Comparison of ENCODE assay signal across 7 mouse cellular contexts in the genomic region with DNA sequence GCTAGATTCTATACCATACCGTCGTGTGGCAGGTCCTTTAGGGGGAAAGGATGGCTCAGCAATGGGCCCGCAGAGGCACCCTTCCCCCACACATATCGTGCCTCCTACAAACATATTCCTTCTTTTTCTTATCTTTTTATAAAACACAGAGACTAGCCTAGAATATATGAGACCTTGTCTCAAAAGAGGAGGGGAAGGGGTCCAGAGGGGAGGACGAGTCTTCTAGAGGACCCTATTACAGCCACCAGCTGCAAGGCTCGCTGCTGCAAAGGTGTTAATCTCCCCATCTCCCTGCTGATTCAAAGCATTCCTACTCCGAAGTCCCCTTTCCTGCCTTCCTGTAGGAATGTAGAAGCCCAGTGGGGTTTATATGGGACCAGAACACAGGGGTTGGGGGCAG. TPM values are rescaled to one million over a fixed set of nuclear protein-coding genes. Genes with fewer than 3 reads are reported as not detected.
DNase-seq lines count a peak whose midpoint lies in the region; ATAC-seq and TF ChIP-seq lines count a peak whose summit lies in the region.

No protein-coding gene starts in this region.

- no peak overlapping the region for H3K4me3 ChIP-seq in liver, embryonic 11.5 days (ENCODE audit: low read depth, low read length)
- no peak overlapping the region for H3K4me3 ChIP-seq in liver, postnatal 0 days (ENCODE audit: low read depth, low read length)
- H3K4me3 ChIP-seq in embryonic facial prominence, embryonic 10.5 days, result peak overlapping the region; percentile 21
- no peak overlapping the region for H3K4me3 ChIP-seq in intestine, embryonic 16.5 days (ENCODE audit: low read length)
- H3K4me3 ChIP-seq in neural tube, embryonic 12.5 days, result no peak overlapping the region
- H3K4me3 ChIP-seq in left cerebral cortex, adult 2 months, result no peak overlapping the region

- no peak for DNase-seq in liver, embryonic 11.5 days (ENCODE audit: low spot score)
- DNase-seq in liver, postnatal 0 days, result no peak
- DNase-seq in embryonic facial prominence, embryonic 10.5 days (ENCODE audit: low spot score), result peak; percentile 21
- DNase-seq in left cerebral cortex, adult 2 months (ENCODE audit: extremely low spot score in 1 of 2, low spot score in 2 of 2), result no peak

- H3K36me3 ChIP-seq in liver, embryonic 11.5 days (ENCODE audit: control insufficient read depth, insufficient read depth, low read length), result no peaks in the 10 kb centered on the region
- no peaks in the 10 kb centered on the region for H3K36me3 ChIP-seq in liver, postnatal 0 days (replicated peaks; ENCODE audit: insufficient read depth, low read length)
- H3K36me3 ChIP-seq in embryonic facial prominence, embryonic 10.5 days (replicated peaks), result no peaks in the 10 kb centered on the region
- H3K36me3 ChIP-seq in intestine, embryonic 16.5 days (ENCODE audit: control insufficient read depth, insufficient read depth, low read length), result no peaks in the 10 kb centered on the region
- H3K36me3 ChIP-seq in neural tube, embryonic 12.5 days, result no peaks in the 10 kb centered on the region

- H3K4me1 ChIP-seq in liver, embryonic 11.5 days (replicated peaks; ENCODE audit: control insufficient read depth, insufficient read depth, low read length), result peaks cover 25% of the 10 kb centered on the region
- H3K4me1 ChIP-seq in liver, postnatal 0 days (ENCODE audit: insufficient read depth), result peaks cover 3% of the 10 kb centered on the region; the same call in 1 of the 2 replicates
- peaks cover 35% of the 10 kb centered on the region for H3K4me1 ChIP-seq in embryonic facial prominence, embryonic 10.5 days
- peaks cover 9% of the 10 kb centered on the region; the same call in 1 of the 2 replicates for H3K4me1 ChIP-seq in intestine, embryonic 16.5 days (ENCODE audit: control insufficient read depth, insufficient read depth, low read length)
- peaks cover 20% of the 10 kb centered on the region for H3K4me1 ChIP-seq in neural tube, embryonic 12.5 days

- no peak for TF ChIP-seq CTCF in liver, postnatal 0 days (IDR thresholded peaks at IDR 0.05; ENCODE audit: low read depth)
- no peak for TF ChIP-seq CTCF in left cerebral cortex, adult 2 months (IDR thresholded peaks at IDR 0.05)

- H3K9ac ChIP-seq in liver, embryonic 11.5 days (ENCODE audit: low read depth, low read length), result peak overlapping the region; percentile 17; the same call in 1 of the 2 replicates
- no peak overlapping the region for H3K9ac ChIP-seq in liver, postnatal 0 days (replicated peaks)
- H3K9ac ChIP-seq in intestine, embryonic 16.5 days (ENCODE audit: low read depth, low read length), result peak overlapping the region; percentile 6; the same call in 1 of the 2 replicates
- no peak overlapping the region for H3K9ac ChIP-seq in neural tube, embryonic 12.5 days

- peak overlapping the region; percentile 77 for H3K27ac ChIP-seq in liver, embryonic 11.5 days (ENCODE audit: low read depth, low read length)
- no peak overlapping the region for H3K27ac ChIP-seq in liver, postnatal 0 days (ENCODE audit: low read depth)
- H3K27ac ChIP-seq in embryonic facial prominence, embryonic 10.5 days (replicated peaks), result peak overlapping the region; percentile 85
- H3K27ac ChIP-seq in intestine, embryonic 16.5 days (ENCODE audit: low read length), result no peak overlapping the region
- H3K27ac ChIP-seq in neural tube, embryonic 12.5 days, result no peak overlapping the region
- no peak overlapping the region for H3K27ac ChIP-seq in left cerebral cortex, adult 2 months

- no peaks in the 10 kb centered on the region; the same call in 1 of the 2 replicates for H3K9me3 ChIP-seq in liver, embryonic 11.5 days (ENCODE audit: control insufficient read depth, low read length)
- no peaks in the 10 kb centered on the region for H3K9me3 ChIP-seq in liver, postnatal 0 days (ENCODE audit: low read length)
- H3K9me3 ChIP-seq in embryonic facial prominence, embryonic 10.5 days, result no peaks in the 10 kb centered on the region
- H3K9me3 ChIP-seq in intestine, embryonic 16.5 days (ENCODE audit: control insufficient read depth, low read length), result no peaks in the 10 kb centered on the region
- no peaks in the 10 kb centered on the region for H3K9me3 ChIP-seq in neural tube, embryonic 12.5 days

- intact Hi-C loops in left cerebral cortex, adult 2 months (cut with DNase I), result loop anchor here (5.0 to 10.0 kb wide), 3 partner anchors 44 to 269 kb away; no protein-coding TSS in a partner anchor

- H3K27me3 ChIP-seq in liver, embryonic 11.5 days (replicated peaks; ENCODE audit: control insufficient read depth, insufficient read depth, low read length), result no peaks in the 10 kb centered on the region
- no peaks in the 10 kb centered on the region for H3K27me3 ChIP-seq in liver, postnatal 0 days (ENCODE audit: insufficient read depth, low read length)
- no peaks in the 10 kb centered on the region; the same call in 1 of the 2 replicates for H3K27me3 ChIP-seq in embryonic facial prominence, embryonic 10.5 days (replicated peaks; ENCODE audit: low read depth, poor library complexity, severe bottlenecking)
- H3K27me3 ChIP-seq in intestine, embryonic 16.5 days (replicated peaks; ENCODE audit: control insufficient read depth, insufficient read depth, low read length), result no peaks in the 10 kb centered on the region
- no peaks in the 10 kb centered on the region for H3K27me3 ChIP-seq in neural tube, embryonic 12.5 days (replicated peaks)

- 20% methylated on average over 7 of the region's 7 CpGs for WGBS in liver, embryonic 11.5 days
- WGBS in liver, postnatal 0 days (ENCODE audit: insufficient replicate concordance), result 34% methylated on average over 7 of the region's 7 CpGs
- 8% methylated on average over 7 of the region's 7 CpGs for WGBS in embryonic facial prominence, embryonic 10.5 days
- WGBS in intestine, embryonic 16.5 days, result 14% methylated on average over 7 of the region's 7 CpGs
- 10% methylated on average over 7 of the region's 7 CpGs for WGBS in neural tube, embryonic 12.5 days

- no peak for TF ChIP-seq EP300 in liver, postnatal 0 days (IDR thresholded peaks at IDR 0.05; ENCODE audit: low read depth)

- H3K4me2 ChIP-seq in liver, embryonic 11.5 days, result peak overlapping the region; percentile 11
- no peak overlapping the region for H3K4me2 ChIP-seq in liver, postnatal 0 days (ENCODE audit: low read depth, low read length)
- H3K4me2 ChIP-seq in intestine, embryonic 16.5 days (ENCODE audit: low read depth, low read length), result no peak overlapping the region
- H3K4me2 ChIP-seq in neural tube, embryonic 12.5 days (replicated peaks), result peak overlapping the region; percentile 34

- no peak for ATAC-seq in liver, embryonic 11.5 days (replicated peaks; ENCODE audit: low FRiP score)
- no peak for ATAC-seq in liver, postnatal 0 days
- no peak for ATAC-seq in intestine, embryonic 16.5 days
- ATAC-seq in neural tube, embryonic 12.5 days (ENCODE audit: low FRiP score, low read depth), result no peak
- ATAC-seq in erythroblast, adult 5-6 weeks (replicated peaks; ENCODE audit: low FRiP score, poor library complexity, severe bottlenecking), result no peak

RNA-seq across cellular contexts. Expression of a gene that starts 12.1 kb away (rescaled TPM):
- polyA plus RNA-seq in liver, embryonic 11.5 days (2014; fragmentation: Nextera tagmentation; extraction: Ambion mirVana), result 32.2 and 34.3 TPM in 2 replicates
- 9.9 and 10.6 TPM in 2 replicates for polyA plus RNA-seq in liver, postnatal 0 days (2015; fragmentation: Nextera tagmentation; extraction: Ambion mirVana)
- polyA plus RNA-seq in embryonic facial prominence, embryonic 10.5 days (2016; fragmentation: Nextera tagmentation; extraction: Ambion mirVana), result 11.2 and 12.1 TPM in 2 replicates
- 34.9 and 40.2 TPM in 2 replicates for polyA plus RNA-seq in intestine, embryonic 16.5 days (2015; fragmentation: Nextera tagmentation; extraction: Ambion mirVana)
- 7.8 and 9.7 TPM in 2 replicates for polyA plus RNA-seq in neural tube, embryonic 12.5 days (2016; fragmentation: Nextera tagmentation; extraction: Ambion mirVana)
- 6.3 and 11.5 TPM in 2 replicates for total RNA-seq in erythroblast, adult 5-6 weeks (2015; ENCODE audit: low replicate concordance)
- total RNA-seq in erythroblast, adult 5-6 weeks (2017; ENCODE audit: low replicate concordance), result 3.9 and 11.3 TPM in 2 replicates
- total RNA-seq in left cerebral cortex, adult 2 months (2021), result 10 to 100 TPM; 10.0 to 11.9 TPM

RNA-seq across cellular contexts. Expression of a gene that starts 14.7 kb away (rescaled TPM):
- polyA plus RNA-seq in liver, embryonic 11.5 days (2014; fragmentation: Nextera tagmentation; extraction: Ambion mirVana), result 30.4 and 33.6 TPM in 2 replicates
- polyA plus RNA-seq in liver, postnatal 0 days (2015; fragmentation: Nextera tagmentation; extraction: Ambion mirVana), result 3.7 and 3.8 TPM in 2 replicates
- polyA plus RNA-seq in embryonic facial prominence, embryonic 10.5 days (2016; fragmentation: Nextera tagmentation; extraction: Ambion mirVana), result 30.2 and 30.3 TPM in 2 replicates
- 12.2 and 12.5 TPM in 2 replicates for polyA plus RNA-seq in intestine, embryonic 16.5 days (2015; fragmentation: Nextera tagmentation; extraction: Ambion mirVana)
- 49.9 and 52.8 TPM in 2 replicates for polyA plus RNA-seq in neural tube, embryonic 12.5 days (2016; fragmentation: Nextera tagmentation; extraction: Ambion mirVana)
- total RNA-seq in erythroblast, adult 5-6 weeks (2015; ENCODE audit: low replicate concordance), result 6.5 and 7.5 TPM in 2 replicates
- total RNA-seq in erythroblast, adult 5-6 weeks (2017; ENCODE audit: low replicate concordance), result 10.0 and 14.7 TPM in 2 replicates
- 100 to 1,000 TPM; 104 to 107 TPM for total RNA-seq in left cerebral cortex, adult 2 months (2021)

RNA-seq across cellular contexts. Expression of a gene that starts 31.4 kb away (rescaled TPM):
- polyA plus RNA-seq in liver, embryonic 11.5 days (2014; fragmentation: Nextera tagmentation; extraction: Ambion mirVana), result 1.8 and 2.6 TPM in 2 replicates
- polyA plus RNA-seq in liver, postnatal 0 days (2015; fragmentation: Nextera tagmentation; extraction: Ambion mirVana), result 16.4 and 17.5 TPM in 2 replicates
- 0.36 and 0.67 TPM in 2 replicates for polyA plus RNA-seq in embryonic facial prominence, embryonic 10.5 days (2016; fragmentation: Nextera tagmentation; extraction: Ambion mirVana)
- 286 and 319 TPM in 2 replicates for polyA plus RNA-seq in intestine, embryonic 16.5 days (2015; fragmentation: Nextera tagmentation; extraction: Ambion mirVana)
- polyA plus RNA-seq in neural tube, embryonic 12.5 days (2016; fragmentation: Nextera tagmentation; extraction: Ambion mirVana), result 2.0 and 3.5 TPM in 2 replicates
- total RNA-seq in erythroblast, adult 5-6 weeks (2015; ENCODE audit: low replicate concordance), result not detected in 2 replicates
- not detected in 2 replicates for total RNA-seq in erythroblast, adult 5-6 weeks (2017; ENCODE audit: low replicate concordance)
- total RNA-seq in left cerebral cortex, adult 2 months (2021), result 1 to 10 TPM in 1 of 2 experiments, under 1 TPM in 1; 0.75 to 1.1 TPM

Comparison
In these comparisons a context has a peak if more than half of its experiments do, and no peak if none do; other contexts are left out.
1. H3K27ac ChIP-seq: peak in liver, embryonic 11.5 days (single experiment) and embryonic facial prominence, embryonic 10.5 days (single experiment); none in liver, postnatal 0 days (single experiment), intestine, embryonic 16.5 days (single experiment), neural tube, embryonic 12.5 days (single experiment) and left cerebral cortex, adult 2 months (single experiment).
2. H3K4me2 ChIP-seq: peak in liver, embryonic 11.5 days (single experiment) and neural tube, embryonic 12.5 days (single experiment); none in liver, postnatal 0 days (single experiment) and intestine, embryonic 16.5 days (single experiment).
3. H3K9ac ChIP-seq: peak in liver, embryonic 11.5 days (single experiment) and intestine, embryonic 16.5 days (single experiment); none in liver, postnatal 0 days (single experiment) and neural tube, embryonic 12.5 days (single experiment).
4. RNA of a gene that starts 31.4 kb away (polyA plus RNA-seq): 286 to 319 TPM in intestine, embryonic 16.5 days; 16.4 to 17.5 TPM in liver, postnatal 0 days, 2.0 to 3.5 TPM in neural tube, embryonic 12.5 days, 1.8 to 2.6 TPM in liver, embryonic 11.5 days and 0.36 to 0.67 TPM in embryonic facial prominence, embryonic 10.5 days; every median in the first group is over 10 times any median in the second.